Mouse (Mus musculus) heart, postnatal 25 days (tissue): ENCODE measurements around the gene Tk1. TPM values are rescaled to one million over a fixed set of nuclear protein-coding genes. Genes with fewer than 3 reads are reported as not detected.

Source experiments
- DNase-seq: peaks from one replicate; pipeline ENCODE4 v3.0.0; 2022; ENCODE audit warnings: low spot score
- intact Hi-C: fragments of 180-260 bp; cut with DNase I; formaldehyde crosslinking; loops from one replicate; pipeline ENCODE4 v1.15.1; 2025
- total RNA-seq, 2 experiments: library from RNA; stranded (reverse); gene quantifications; 2 replicates each; pipeline ENCODE4 v1.2.3; 2021

The Tk1 gene
- total RNA-seq: 1 to 10 TPM; 2.3 to 3.2 TPM

DNA sequence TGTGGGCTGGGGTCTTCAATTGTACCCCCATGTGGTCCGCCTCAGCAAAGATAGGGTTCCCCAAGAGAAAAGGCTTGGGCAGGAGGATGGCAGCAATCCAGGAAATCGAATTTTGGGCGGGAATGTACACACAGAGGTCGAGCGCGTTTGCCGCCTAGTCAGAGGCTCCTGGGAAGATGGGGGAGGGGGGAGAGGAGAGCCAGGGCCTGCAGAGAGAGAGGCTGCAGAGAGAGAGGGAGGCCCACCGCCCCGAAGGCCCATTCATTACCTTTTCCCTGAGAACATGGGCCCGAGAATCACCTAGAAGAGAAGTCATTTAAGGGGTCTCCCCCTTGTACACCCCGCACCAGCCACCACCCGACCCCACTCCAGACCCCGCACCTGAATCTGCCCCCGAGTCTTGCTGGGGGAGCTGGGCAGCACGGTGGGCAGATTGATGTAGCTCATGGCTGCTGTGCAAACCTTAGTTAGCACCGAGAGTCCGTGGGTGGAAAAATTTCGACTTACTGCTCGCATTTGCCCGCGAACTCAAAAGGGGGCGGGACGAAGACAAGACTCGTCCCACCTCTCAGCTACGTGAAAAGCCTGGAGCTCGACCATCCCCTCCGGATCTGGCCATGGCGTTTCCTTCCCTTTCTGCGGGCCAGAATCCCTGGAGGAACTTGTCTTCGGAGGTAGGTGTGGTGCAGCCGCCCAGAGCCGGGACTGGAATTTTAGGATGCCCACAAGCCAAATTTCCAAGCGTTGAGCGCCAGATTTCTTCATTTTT lies at the start of gene Tk1, which contains the start of gene Afmid:
TSS of gene Tk1 (minus strand) at position 760 of the 769 bp plus-strand sequence.
TSS of gene Afmid (plus strand) at position 592 of the 769 bp plus-strand sequence.
- DNase-seq: peak; percentile 67
- intact Hi-C loops: loop anchor here (2.0 kb wide), 3 partner anchors 47 to 441 kb away; no protein-coding TSS in a partner anchor

DNA sequence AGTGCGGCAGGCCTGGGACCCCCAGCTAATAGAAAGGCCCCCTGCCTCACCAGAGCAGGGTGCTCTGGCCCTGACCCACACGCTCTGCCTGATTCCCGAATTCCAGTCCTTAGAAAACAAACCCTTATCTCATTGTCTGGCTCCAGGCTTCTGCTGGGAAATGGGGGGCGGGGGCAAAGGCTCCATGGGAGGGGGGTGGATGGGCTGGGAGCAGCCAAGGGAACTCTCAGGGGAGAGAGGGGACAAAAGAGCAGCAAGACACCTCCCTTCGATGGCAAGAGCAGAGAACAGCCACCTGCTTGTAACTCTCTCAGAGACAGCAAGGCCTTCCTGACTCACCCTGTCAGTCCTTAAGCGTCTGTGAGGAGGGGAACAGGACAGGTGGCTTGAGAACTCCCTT lies 49.8 kb upstream of the Tk1 start:
- no peak for DNase-seq
- intact Hi-C loops: no loop called here

DNA sequence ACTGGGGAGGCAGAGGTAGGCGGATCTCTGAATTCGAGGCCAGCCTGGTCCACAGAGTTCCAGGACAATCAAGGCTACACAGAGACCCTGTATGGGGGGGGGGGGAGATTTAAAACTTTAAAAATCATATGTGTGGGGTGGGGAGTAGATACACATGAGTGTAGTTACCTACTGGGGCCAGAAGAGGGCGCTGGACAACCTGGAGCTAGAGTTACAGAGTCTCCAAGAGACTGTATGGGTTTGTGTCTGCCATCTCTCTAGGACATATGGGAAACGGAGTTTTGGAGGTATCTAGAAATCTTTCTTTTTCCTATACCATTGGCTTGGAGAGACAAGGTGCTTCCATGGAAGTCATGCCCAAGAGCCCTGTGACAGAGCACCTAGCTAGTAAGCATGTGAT lies 48.5 kb upstream of the Tk1 start:
- intact Hi-C loops: loop anchor here (5.0 kb wide), 1 partner anchor 98 kb away; the partner anchor contains the start of gene Socs3
- DNase-seq: no peak

DNA sequence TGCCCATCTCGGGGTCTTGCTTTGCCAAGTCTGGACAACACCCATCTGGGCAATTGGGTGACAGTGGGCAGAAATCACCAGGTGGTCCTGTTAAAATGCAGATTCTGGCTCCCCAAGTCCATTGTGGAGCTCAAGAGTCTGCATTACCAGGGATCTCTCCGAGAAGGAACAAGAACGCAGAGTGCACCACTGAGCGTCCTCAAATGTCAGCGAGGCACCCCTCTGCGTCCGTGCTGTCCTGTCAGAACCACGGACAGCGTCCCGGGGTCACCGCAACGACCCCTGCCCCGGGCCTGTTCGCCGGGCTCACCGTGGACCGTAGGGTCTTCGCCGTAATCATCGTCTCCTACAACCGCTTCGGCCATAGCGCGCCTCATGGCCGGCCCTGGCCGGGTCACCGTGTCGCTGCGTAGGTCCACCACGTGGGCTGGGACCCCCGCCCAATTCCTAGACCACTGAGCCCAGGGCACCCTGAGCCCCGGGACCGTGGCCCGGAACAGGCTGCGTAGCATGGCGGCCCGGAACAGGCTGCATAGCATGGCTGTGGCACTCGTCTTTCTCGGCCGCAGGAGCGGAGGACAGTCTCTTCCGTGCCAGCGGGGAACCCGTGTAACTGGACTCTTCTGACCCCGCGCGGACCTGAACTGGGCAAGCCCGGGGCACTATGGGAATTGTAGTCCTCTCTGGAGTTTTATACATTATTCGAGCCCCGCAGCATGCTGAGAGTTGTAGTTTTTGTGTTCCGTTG lies 47.1 kb upstream of the Tk1 start, which contains the start of gene Tha1:
TSS of gene Tha1 (minus strand) at position 621 of the 748 bp plus-strand sequence.
- peak; percentile 69 for DNase-seq
- intact Hi-C loops: loop anchor here (2.0 to 5.0 kb wide), 2 partner anchors 40 to 99 kb away; partner anchors contain the start of gene Socs3

DNA sequence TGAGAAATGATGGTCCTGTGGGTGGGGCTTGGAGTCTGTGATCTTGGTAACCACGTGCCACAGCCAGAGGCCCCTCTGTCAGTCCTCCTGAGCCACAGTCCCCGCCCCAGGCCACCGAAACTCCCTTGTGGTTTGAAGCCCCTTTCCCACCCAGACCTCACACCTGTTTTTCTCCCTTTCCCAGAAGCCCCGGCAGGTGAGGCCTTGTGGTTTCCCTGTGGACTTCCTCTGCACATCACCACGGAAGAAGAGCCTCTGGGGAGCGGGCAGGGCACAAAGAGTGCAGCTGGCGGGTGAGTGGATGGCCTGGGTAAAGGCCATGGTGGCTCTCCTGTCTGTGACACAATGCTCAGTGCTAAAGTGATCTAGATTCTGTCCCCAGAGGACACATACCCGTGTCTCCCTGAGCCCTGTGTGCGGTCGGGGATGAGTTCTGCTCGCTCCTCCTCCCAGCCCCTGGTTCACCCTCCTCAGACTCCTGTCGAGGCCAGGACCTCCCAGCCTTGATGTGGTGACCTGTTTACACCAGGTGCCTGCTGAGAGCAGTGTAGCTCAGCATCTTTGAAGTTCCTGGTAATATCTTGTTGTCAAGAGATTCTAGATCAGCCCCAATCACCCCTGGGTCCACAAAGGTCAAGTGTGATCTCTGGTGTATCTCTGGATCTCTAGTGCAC lies 46.2 kb upstream of the Tk1 start:
- no peak for DNase-seq
- intact Hi-C loops: loop anchor here (2.0 to 5.0 kb wide), 2 partner anchors 41 to 100 kb away; partner anchors contain the start of gene Socs3

DNA sequence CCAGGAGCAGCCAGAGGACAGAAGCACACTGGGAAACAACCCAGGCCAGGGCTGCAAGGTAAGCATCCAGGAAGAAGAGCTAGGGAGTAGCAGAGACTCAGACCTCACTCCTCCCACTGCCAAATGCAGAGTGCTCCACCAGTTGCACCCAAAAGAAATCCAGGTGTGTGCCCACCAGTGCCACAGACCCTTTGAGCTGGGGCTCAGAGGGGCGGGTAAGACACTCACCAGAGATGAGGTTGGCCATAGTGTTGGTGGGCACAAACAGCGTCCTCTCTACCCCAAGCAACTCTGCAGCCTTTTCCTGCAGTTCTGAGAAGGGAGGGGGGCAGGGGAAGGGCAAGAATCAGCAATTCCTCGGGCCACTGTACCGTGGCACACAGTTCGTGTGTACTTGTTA lies 45.5 kb upstream of the Tk1 start:
- DNase-seq: no peak
- intact Hi-C loops: loop anchor here (5.0 kb wide), 1 partner anchor 101 kb away; the partner anchor contains the start of gene Socs3

DNA sequence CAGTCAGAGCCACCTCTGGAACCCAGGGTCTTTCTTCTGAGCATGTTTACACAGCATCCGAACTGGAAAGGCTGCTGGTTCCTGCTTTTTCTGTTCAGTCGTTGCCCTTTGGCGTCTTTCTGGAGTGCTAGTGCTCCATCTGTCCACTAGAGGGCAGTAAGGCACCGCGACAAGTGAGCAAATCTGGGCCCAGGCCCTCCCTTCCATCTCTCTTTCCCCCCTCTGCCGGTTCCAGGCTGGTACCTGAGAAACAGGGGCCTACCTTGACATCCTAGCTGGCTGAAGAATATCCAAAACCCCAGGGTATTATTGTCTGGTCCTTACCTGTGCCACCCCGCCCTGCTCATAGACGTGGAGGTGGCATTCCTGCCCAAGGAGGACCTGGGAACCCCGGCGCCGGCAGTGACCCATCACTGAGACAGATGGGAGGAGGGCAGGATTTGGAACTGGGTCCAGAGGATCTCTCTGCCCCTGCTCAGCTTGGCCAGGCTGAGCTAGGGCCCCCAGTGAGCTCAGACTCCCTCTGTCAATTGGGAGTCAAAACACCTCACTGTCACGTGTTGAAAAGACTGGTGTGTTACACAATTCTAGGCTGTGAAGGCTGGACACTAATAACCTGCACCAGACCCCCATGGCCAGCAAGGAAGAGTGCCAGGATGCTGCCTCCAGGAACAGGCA lies 44.9 kb upstream of the Tk1 start:
- intact Hi-C loops: loop anchor here (1.0 to 5.0 kb wide), 3 partner anchors 101 to 231 kb away; partner anchors contain the start of gene Socs3
- DNase-seq: peak; percentile 47

DNA sequence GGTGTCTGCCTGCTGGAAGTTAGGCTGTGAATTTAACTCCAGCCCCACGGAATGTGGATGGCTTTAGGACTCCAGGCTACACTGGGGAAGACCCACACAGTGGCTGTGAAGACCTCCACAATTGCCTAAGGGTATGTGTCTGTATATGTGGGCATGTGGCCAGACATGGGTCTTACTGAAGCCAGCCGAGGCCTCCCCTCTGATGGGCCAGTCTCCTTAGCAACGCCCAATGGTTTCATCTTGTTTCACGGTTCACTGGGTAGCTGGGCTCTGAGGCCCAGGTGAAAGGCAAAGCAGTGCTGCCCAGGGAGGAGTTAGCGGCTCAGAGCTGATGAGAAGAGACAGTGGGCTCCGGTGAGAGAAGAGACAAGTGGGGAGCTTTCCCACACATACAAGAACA lies 40.1 kb upstream of the Tk1 start:
- no peak for DNase-seq
- intact Hi-C loops: loop anchor here (5.0 kb wide), 1 partner anchor 356 kb away; no protein-coding TSS in a partner anchor

DNA sequence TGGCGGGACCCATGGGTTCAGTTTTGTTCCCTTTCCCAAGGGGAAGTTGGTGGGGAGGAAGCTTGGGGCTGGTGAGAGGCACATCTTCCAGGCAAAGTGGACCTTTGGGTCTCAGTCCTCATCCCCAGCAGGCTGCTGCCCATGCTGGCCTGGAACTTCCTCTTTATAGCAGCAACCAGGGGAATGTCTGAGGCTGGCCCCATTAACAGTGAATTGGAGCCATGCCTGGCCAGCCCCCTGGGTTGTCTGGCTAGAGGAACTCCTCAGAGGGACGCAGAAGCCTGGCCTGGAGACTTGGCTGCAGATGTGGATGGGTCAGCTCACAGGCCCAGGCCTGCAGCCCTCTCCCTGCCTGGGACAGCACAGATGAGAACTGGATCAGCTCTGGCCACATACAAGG lies 38.9 kb upstream of the Tk1 start:
- intact Hi-C loops: loop anchor here (5.0 kb wide), 1 partner anchor 357 kb away; no protein-coding TSS in a partner anchor
- no peak for DNase-seq

DNA sequence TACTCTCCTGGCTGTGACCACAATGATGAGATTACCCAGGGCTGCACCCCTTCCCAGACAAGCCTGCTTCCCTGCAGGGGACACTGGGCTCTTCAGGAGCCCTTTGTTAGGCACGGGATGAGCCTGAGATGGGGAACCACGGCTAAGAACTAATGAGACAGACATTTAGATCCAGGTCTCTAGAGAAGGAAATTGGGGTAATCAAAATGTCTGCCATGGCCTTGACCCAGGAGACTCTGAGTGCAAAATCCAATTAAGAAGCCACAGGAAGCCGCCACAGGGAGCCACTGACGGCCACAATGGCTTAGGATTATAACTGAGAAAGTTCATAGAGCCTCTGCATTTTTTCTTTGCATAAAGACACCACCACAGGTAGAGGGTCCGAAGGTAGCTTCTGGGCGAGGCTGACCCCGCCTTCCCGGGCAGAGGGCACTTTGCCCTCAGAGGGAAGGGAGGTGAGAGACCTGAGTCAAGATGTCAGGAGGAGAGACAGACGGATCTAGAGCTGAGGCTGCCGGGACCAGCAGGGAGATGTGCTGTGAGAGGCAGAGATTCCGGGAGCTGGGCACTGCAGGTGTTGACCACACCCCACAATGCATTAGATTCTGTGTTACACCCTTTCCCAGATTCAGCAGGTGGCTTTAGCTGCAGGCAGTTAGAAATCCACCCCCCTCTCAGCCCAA lies 37.4 kb upstream of the Tk1 start:
- no peak for DNase-seq
- intact Hi-C loops: no loop called here

DNA sequence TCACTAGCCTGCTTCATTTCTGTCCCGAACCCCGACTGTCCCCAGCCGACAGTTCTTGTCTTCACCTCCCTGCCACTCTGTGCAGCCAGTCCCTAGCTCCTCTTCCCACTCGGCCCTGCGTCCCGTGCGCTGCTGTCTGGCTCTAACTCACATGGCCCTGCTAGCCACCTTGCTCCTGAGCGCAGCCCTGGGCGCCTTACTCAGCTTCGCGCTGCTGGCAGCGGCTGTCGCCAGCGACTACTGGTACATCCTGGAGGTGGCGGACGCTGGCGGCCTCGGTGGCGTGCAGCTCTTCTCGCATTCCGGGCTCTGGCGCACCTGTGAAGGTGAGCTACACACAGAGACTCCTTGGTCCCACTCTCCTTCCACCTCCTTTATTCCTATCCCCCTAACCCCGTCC lies 34.7 kb upstream of the Tk1 start, which contains the start of gene Tmem235:
TSS of gene Tmem235 (plus strand) at position 152 of the 400 bp plus-strand sequence.
- intact Hi-C loops: no loop called here
- DNase-seq: no peak

DNA sequence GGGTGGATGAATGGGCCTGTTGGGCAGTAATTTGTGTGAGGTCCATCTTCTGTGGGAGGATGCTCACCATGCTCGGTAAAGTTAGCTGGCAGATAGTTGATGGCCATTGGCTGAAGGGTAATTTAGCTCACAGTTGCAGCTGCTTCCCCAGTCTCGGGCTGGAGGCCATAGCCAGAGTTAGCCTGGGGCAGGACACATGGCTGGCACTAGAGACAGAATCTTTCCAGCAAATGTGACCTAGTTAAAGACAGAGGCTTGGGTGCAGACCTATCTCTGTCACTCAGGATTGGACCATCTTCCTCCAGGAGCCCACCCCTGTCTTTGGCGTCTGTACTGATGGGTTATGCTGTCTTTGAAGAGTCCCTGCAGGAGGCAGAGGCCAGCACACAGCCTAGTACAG lies 32.5 kb upstream of the Tk1 start:
- DNase-seq: no peak
- intact Hi-C loops: no loop called here

DNA sequence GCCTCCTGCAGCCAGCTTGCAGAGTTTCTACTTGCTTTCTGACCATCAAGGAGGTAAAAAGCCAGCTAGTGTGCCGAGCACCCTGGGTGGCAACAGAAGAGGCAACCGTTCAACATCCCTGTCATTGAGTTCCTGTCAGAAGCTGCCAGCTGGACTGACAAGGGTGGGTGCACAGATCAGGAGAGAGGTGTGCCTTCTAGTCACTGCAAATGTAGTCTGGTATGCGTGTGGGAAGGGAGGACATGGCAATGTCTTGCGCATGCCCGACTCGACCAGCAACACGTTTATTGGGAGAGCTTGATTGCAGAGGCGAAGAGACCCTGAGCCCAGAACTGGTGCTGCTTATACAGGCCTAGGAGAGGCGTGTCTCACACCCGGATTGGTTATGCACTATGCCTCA lies 31.6 kb upstream of the Tk1 start:
- no peak for DNase-seq
- intact Hi-C loops: no loop called here

DNA sequence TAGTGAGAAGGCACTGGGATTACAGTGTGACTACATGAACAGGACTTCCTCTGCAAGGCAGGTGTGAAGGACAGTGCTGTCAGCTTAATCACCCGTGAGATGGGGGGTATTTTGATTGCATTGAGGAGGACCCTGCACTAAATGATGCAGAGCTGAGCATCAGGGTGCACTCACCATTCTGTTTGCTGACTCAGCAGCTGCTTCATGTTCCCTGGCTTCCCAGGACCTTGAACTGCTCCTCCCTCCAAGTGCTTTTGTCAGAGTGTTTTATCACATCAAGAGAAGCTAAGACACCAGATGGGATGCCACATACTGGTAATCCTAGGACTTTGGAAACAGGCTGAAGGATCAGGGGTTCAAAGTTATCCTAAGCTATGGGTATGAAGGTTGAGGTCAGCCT lies 30.1 kb upstream of the Tk1 start:
- intact Hi-C loops: no loop called here

DNA sequence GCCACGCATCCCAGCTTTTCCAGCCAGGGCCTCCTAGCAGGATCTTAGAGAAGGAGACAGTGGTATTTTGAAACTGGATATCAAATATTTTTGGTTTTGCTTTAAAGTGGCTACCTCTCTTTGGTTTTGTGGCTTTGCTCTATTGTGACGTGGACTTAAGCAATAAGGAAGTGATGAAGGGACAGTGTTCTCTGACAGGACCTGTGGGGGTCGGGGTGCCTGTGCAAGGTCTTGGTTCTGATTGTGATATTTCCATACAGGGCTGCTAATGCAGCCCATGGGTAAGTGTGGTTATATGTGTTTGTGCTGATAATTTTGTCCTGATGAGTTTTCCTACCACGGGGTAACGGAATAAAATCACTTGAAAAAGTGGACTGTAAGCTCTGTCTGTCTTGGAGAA lies 29.5 kb upstream of the Tk1 start:
- no peak for DNase-seq
- intact Hi-C loops: no loop called here

More for the DNA sequence above, 30.1 kb upstream of the Tk1 start:
- no peak for DNase-seq

DNA sequence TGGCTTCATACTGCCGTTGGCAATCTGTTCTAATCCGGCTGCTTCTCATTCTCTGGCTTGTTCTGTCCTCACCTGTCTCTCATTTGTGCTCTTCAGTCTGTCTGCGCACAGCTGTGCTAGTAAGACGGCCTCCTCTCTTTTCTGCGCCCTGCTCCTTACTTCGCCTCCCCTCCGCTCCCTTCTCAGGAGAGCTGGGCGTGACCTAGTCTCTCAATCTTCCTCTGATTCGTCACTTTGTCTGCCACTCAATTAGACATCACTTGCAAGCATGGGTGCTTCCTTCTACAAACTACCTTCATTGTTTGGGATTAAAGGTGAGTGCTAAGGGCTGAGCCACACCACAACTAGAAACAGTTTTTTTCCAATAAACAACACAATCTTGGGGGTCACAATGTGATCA lies 28.3 kb upstream of the Tk1 start:
- no peak for DNase-seq
- intact Hi-C loops: no loop called here

DNA sequence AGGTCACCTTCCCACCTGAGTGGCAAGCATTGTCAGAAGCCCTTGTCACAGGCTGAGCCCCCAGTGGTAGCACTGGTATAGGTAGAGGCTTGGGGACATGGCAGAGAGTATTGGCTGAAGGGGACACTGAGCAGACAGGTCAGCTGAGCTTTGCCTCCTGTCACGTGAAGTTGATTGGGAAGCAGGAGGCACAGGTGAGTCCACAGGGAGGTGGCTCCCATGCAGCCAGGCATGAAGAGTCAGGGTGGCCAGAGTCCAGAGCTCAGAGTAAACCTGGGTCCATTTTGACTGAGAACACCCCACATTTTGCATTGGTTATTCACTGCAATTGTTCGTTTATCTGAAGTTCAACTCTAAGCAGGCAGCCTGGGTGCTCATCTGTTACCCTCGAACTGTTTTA lies 27.0 kb upstream of the Tk1 start:
- DNase-seq: no peak

DNA sequence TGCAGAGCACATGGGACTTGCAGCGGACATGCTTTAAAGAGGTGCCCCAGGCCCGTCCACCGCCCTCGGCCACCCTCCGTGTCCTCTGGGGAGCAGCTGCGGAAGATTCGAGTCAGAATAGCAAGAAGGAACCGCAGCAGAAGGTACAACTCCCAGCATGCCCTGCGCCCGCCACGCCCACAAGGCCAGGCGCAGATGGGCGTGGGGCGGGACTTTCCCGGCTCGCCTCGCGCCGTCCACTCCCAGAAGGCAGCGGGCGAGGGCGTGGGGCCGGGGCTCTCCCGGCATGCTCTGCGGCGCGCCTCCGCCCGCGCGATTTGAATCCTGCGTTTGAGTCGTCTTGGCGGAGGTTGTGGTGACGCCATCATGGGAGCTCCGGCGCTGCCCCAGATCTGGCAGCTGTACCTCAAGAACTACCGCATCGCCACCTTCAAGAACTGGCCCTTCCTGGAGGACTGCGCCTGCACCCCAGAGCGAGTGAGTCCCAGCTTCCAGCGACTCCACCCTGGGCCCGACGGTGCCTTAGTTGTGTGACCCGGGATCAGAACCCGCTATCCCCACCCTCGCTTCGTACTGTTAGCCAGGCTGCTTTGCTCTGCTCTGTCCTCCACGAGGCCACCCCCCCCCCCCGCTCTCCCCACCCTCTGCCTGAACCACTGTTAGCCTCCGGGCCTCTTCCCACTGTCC lies 23.2 kb upstream of the Tk1 start, which contains the start of gene Birc5:
TSS of gene Birc5 (plus strand) at position 267 of the 687 bp plus-strand sequence.
- peak; percentile 91 for DNase-seq
- intact Hi-C loops: no loop called here

More for the DNA sequence above, 27.0 kb upstream of the Tk1 start:
- intact Hi-C loops: no loop called here
